Mouse (Mus musculus) mesoderm, embryonic 11.5 days (tissue): ENCODE measurements around the gene Gfm1.

Experiments used
- DNase-seq: peaks from one replicate; pipeline ENCODE4 v3.0.0-alpha.2; 2012; ENCODE audit warnings: low read depth, low spot score

The Gfm1 gene

GRCm38 (mm10) chr3:67496310-67496709 lies 66.4 kb downstream of the Gfm1 start:
- DNase-seq = no peak

GRCm38 (mm10) chr3:67497998-67498397 lies 68.1 kb downstream of the Gfm1 start:
- no peak for DNase-seq

GRCm38 (mm10) chr3:67498773-67499405 lies 69.0 kb downstream of the Gfm1 start:
- no peak for DNase-seq

GRCm38 (mm10) chr3:67499406-67499791 lies 69.5 kb downstream of the Gfm1 start:
- no peak for DNase-seq

GRCm38 (mm10) chr3:67503878-67504277 lies 74.0 kb downstream of the Gfm1 start:
- DNase-seq = no peak

- DNase-seq = no peak
Measured at GRCm38 (mm10) chr3:67505286-67505685, 75.4 kb downstream of the Gfm1 start.

- no peak for DNase-seq
Measured at GRCm38 (mm10) chr3:67508216-67508892, 78.5 kb downstream of the Gfm1 start.

- peak; percentile 80 for DNase-seq
Measured at GRCm38 (mm10) chr3:67512807-67513206, 82.9 kb downstream of the Gfm1 start.

- DNase-seq = peak; percentile 21
Measured at GRCm38 (mm10) chr3:67514801-67515273, 84.9 kb downstream of the Gfm1 start.

- DNase-seq = peak; percentile 39
Measured at GRCm38 (mm10) chr3:67515274-67515801, 85.4 kb downstream of the Gfm1 start, which contains the start of gene Rarres1. TSS of gene Rarres1 (minus strand) at chr3:67515523.

- no peak for DNase-seq
Measured at GRCm38 (mm10) chr3:67520568-67521143, 90.8 kb downstream of the Gfm1 start.

- no peak for DNase-seq
Measured at GRCm38 (mm10) chr3:67522709-67523108, 92.8 kb downstream of the Gfm1 start.

- DNase-seq = no peak
Measured at GRCm38 (mm10) chr3:67524768-67525167, 94.9 kb downstream of the Gfm1 start.
